ENCODE assay signal across 9 mouse cellular contexts in genomic region chr14:118551725-118552285, GRCm38 (mm10).
DNase-seq lines count a peak whose midpoint lies in the region; ATAC-seq lines count a peak whose summit lies in the region.
"Had no signal": no experiment of that assay in that cellular context is flagged by ENCODE, and none has a peak within 500 bp of the region (broad histone marks: within the 10 kb centered on the region; RNA-seq: fewer than 3 reads in every experiment).

No protein-coding gene starts in this region.

- WGBS in heart, embryonic 10.5 days, result 5% methylated on average over 24 of the region's 24 CpGs
- 21% methylated on average over 24 of the region's 24 CpGs for WGBS in kidney, embryonic 14.5 days

- H3K36me3 ChIP-seq in heart, embryonic 10.5 days, result no peaks in the 10 kb centered on the region
- H3K36me3 ChIP-seq in kidney, embryonic 14.5 days (ENCODE audit: control insufficient read depth, insufficient read depth, low read length), result no peaks in the 10 kb centered on the region

- H3K4me1 ChIP-seq in heart, embryonic 10.5 days, result peaks cover 16% of the 10 kb centered on the region
- H3K4me1 ChIP-seq in kidney, embryonic 14.5 days (ENCODE audit: control insufficient read depth, insufficient read depth, low read length), result peaks cover 8% of the 10 kb centered on the region; the same call in 1 of the 2 replicates

- DNase-seq in left cerebral cortex, postnatal 4 days, result peak; percentile 21
- DNase-seq in left cerebral cortex, postnatal 36 days (ENCODE audit: low spot score in 2 of 2), result no peak
- peak; percentile 79 for DNase-seq in heart, embryonic 10.5 days (ENCODE audit: low spot score)
- peak; percentile 7 to 29 for DNase-seq in lung, postnatal 4 days
- DNase-seq in testis, postnatal 14 days (ENCODE audit: low spot score), result peak; percentile 11
- no peak for DNase-seq in gastrocnemius, postnatal 36 days

- H3K4me2 ChIP-seq in kidney, embryonic 14.5 days (replicated peaks; ENCODE audit: low read depth, low read length), result peak overlapping the region; percentile 36

- peak; percentile 92 for ATAC-seq in common myeloid progenitor, adult 5-6 weeks (replicated peaks; ENCODE audit: low read depth, poor library complexity, severe bottlenecking)
- peak; percentile 77 for ATAC-seq in kidney, embryonic 14.5 days (ENCODE audit: low FRiP score, low TSS enrichment)
- ATAC-seq: Patski had no signal

- no peak overlapping the region for H3K9ac ChIP-seq in kidney, embryonic 14.5 days (ENCODE audit: low read depth, low read length)

- peaks cover 4% of the 10 kb centered on the region; the same call in 1 of the 2 replicates for H3K27me3 ChIP-seq in heart, embryonic 10.5 days (ENCODE audit: insufficient read depth, poor library complexity, severe bottlenecking)
- H3K27me3 ChIP-seq in kidney, embryonic 14.5 days (ENCODE audit: control insufficient read depth, insufficient read depth, low read length), result no peaks in the 10 kb centered on the region
- H3K27me3 ChIP-seq: Patski had no signal

- peak overlapping the region; percentile 49 for H3K4me3 ChIP-seq in heart, embryonic 10.5 days
- peak overlapping the region; percentile 6; the same call in 1 of the 2 replicates for H3K4me3 ChIP-seq in kidney, embryonic 14.5 days (ENCODE audit: low read length)

- H3K9me3 ChIP-seq in heart, embryonic 10.5 days, result no peaks in the 10 kb centered on the region
- H3K9me3 ChIP-seq in kidney, embryonic 14.5 days (ENCODE audit: control insufficient read depth, low read length), result no peaks in the 10 kb centered on the region

- intact Hi-C loops in left cerebral cortex, postnatal 4 days (cut with DNase I), result no loop called here
- intact Hi-C loops in left cerebral cortex, postnatal 36 days (cut with DNase I), result no loop called here
- intact Hi-C loops in gastrocnemius, postnatal 36 days (cut with DNase I), result no loop called here

- peak overlapping the region; percentile 87 for H3K27ac ChIP-seq in heart, embryonic 10.5 days
- H3K27ac ChIP-seq in kidney, embryonic 14.5 days (ENCODE audit: low read depth, low read length), result no peak overlapping the region

Comparison
In these comparisons a context has a peak if more than half of its experiments do, and no peak if none do; other contexts are left out.
1. DNase-seq: peak in left cerebral cortex, postnatal 4 days (single experiment), heart, embryonic 10.5 days (single experiment), lung, postnatal 4 days (2 of 2) and testis, postnatal 14 days (single experiment); none in left cerebral cortex, postnatal 36 days (0 of 2) and gastrocnemius, postnatal 36 days (0 of 2).